Mouse (Mus musculus) C2C12 (cell line): ENCODE measurements around the gene Lsamp. TPM values are rescaled to one million over a fixed set of nuclear protein-coding genes. Genes with fewer than 3 reads are reported as not detected.

Experiments
- H3K27me3 ChIP-seq: one replicate; pipeline ENCODE4 v1.6.1; 2011; ENCODE audit not compliant: control insufficient read depth, insufficient read depth, insufficient read length
- H3K36me3 ChIP-seq: one replicate; pipeline ENCODE4 v1.6.1; 2011; ENCODE audit not compliant: control insufficient read depth, insufficient read depth
- H3K4me3 ChIP-seq: one replicate; pipeline ENCODE4 v1.5.1; 2011; ENCODE audit warnings: mild to moderate bottlenecking, control low read depth; ENCODE audit not compliant: poor library complexity, insufficient read depth, severe bottlenecking
- H3K79me2 ChIP-seq: one replicate; pipeline ENCODE4 v1.6.1; 2011; ENCODE audit not compliant: control insufficient read depth, insufficient read depth
- H3K79me3 ChIP-seq: one replicate; pipeline ENCODE4 v1.6.1; 2011; ENCODE audit warnings: low read depth, control low read depth
- H3ac ChIP-seq: one replicate; pipeline ENCODE3; 2011; ENCODE audit warnings: low read depth; ENCODE audit not compliant: control insufficient read depth, insufficient read length
- CEBPB ChIP-seq: IDR thresholded peaks from one replicate; pipeline ENCODE4 v1.6.1; 2011; ENCODE audit warnings: low read depth, mild to moderate bottlenecking, control low read depth, moderate library complexity
- CTCF ChIP-seq: IDR thresholded peaks from one replicate; pipeline ENCODE4 v1.5.1; 2011; ENCODE audit not compliant: control insufficient read depth, insufficient read depth, insufficient read length
- FOSL1 ChIP-seq: IDR thresholded peaks from one replicate; pipeline ENCODE4 v1.8.0; 2011; ENCODE audit warnings: mild to moderate bottlenecking, low read length; ENCODE audit not compliant: poor library complexity, insufficient read depth, severe bottlenecking
- MAX ChIP-seq: IDR thresholded peaks from one replicate; pipeline ENCODE4 v1.6.1; 2011; ENCODE audit warnings: mild to moderate bottlenecking, control low read depth
- MYOD1 ChIP-seq: IDR thresholded peaks from one replicate; pipeline ENCODE4 v1.6.1; 2011; ENCODE audit warnings: low read depth; ENCODE audit not compliant: control insufficient read depth, insufficient read length
- MYOG ChIP-seq: IDR thresholded peaks from one replicate; pipeline ENCODE4 v1.6.1; 2011; ENCODE audit not compliant: control insufficient read depth, insufficient read length; ENCODE audit errors: extremely low read depth
- USF1 ChIP-seq: IDR thresholded peaks from one replicate; pipeline ENCODE4 v1.6.1; 2011; ENCODE audit warnings: low read depth, mild to moderate bottlenecking, control low read depth, moderate library complexity
- polyA plus RNA-seq: library from polyadenylated mRNA; unstranded; fragments of >200 nt; fragmentation: generic; extraction: Trizol; gene quantifications from one replicate; pipeline ENCODE4 v1.2.1, GENCODE M21; 2012; ENCODE audit warnings: missing spikeins

Lsamp gene
- polyA plus RNA-seq, 1 experiment = not detected

DNA sequence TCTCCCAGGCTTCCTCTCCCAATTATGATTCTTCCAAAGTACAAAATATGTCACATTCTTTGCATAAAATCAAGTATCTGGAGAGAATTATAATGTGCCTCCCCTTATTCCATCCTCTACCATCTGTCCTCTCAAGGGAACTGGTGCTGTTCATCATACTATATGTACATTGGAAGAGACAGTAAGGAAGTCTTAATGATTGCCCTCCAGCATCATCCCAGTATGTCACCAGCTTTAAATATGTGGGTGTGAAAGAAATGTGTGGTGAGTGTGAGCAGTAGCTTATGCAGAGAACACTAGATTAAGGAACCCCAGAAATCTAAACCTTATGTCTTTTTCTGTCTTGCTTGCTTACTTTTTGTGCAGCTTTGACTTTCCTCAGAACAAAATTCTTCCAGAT lies 1050.6 kb downstream of the Lsamp start:
- TF ChIP-seq MYOG = no peak
- TF ChIP-seq CEBPB = no peak
- Histone ChIP-seq H3K4me3 (no peak overlapping the region), H3K79me2 (no peaks in the 10 kb centered on the region), H3K27me3 (no peaks in the 10 kb centered on the region), H3K36me3 (no peaks in the 10 kb centered on the region), H3K79me3 (no peaks in the 10 kb centered on the region), H3ac (no peak overlapping the region)

DNA sequence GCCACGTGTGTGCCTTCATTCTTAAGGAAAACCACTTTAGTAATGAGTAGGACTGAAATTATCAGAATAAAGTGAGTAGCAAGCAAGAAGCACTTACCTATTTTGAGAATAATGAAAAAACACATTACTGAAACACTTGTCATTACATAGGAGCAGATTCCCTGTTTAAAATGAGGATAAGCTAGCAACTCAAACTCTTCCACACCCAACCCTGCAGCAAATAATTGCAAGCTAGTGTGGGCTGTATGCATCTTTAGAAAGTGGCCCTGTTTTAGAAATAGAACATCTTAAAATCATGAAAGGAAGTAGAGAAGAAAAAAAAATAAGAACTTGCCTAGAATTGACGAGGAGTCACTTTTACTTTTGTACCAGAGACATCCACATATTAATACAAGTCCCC lies 1057.5 kb downstream of the Lsamp start:
- TF ChIP-seq CTCF = no peak
- H3K36me3 ChIP-seq = no peaks in the 10 kb centered on the region
- H3K27me3 ChIP-seq = no peaks in the 10 kb centered on the region
- no peaks in the 10 kb centered on the region for H3K79me3 ChIP-seq
- no peak overlapping the region for H3ac ChIP-seq
- no peaks in the 10 kb centered on the region for H3K79me2 ChIP-seq
- H3K4me3 ChIP-seq = no peak overlapping the region

DNA sequence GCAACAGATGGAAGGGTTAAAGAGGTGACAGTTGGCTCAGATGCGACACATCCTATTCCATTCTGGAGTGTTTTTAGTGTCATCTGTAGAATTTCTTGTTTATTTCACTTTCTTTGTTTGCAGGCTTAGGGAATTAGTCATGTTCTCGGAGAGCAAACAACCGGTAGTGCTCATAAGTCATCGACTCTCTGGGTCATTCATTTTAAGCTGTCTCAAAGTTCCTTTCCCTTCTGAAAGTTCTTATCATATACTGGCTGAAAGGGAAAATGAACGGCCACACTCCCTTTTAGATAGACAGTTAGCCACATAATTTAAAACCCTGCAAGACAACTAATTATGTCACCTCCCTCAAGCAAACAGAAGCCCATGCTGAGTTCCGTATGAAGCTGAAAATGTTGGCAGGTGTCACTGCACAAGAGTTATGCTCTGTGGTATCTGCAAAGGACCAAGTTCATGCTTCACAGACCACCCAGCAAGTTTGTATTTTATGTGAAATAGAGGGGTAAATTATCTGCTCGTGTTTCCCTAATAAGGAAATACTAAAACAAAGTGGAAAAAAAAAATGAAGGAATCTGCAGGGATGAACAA lies 1079.2 kb downstream of the Lsamp start:
- no peaks in the 10 kb centered on the region for H3K79me3 ChIP-seq
- no peaks in the 10 kb centered on the region for H3K27me3 ChIP-seq

DNA sequence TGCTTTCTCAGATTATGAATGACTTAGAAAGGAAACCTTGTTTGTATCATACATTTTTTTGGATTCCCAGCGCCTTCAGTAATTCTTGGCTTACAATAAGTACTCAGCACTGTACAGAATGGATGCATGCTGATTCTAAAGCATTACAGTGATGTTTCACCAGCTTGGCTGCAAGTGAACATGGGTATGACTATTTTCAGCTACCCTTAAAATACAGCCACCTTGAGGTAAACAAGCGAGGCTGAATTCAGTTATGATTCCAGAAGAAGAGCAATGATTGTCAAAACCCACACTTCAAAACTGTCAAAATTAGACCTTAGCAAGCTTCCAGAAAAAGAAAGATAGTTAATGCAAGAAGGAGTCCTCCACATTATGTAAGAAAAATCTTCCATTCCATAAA lies 1089.3 kb downstream of the Lsamp start:
- H3ac ChIP-seq = no peak overlapping the region
- TF ChIP-seq MYOG (no peak), MYOD1 (no peak), CEBPB (no peak), MAX (no peak), USF1 (no peak), FOSL1 (no peak), CTCF (no peak)

More for the DNA sequence above, 1079.2 kb downstream of the Lsamp start:
- no peak for TF ChIP-seq CEBPB
- no peak overlapping the region for H3ac ChIP-seq
- H3K36me3 ChIP-seq = no peaks in the 10 kb centered on the region
- no peaks in the 10 kb centered on the region for H3K79me2 ChIP-seq
- no peak overlapping the region for H3K4me3 ChIP-seq

DNA sequence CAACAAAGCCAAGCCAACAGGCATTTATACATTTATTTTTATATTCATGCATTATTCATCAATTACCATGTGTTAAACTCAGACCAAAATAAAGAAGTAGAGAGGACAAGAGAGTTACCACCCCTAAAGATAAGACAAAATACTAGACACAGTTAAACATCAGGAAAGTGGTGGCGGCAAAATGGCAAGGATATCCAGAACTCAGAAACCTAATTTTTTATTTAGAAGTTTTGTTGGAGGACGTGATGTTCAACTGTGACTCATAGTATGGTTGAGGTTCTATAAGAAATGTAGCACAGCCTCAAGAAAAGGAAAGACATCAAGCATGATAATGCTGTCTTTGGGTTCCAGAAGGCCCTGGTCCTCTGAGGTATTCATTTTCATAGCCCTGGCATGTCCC lies 1104.5 kb downstream of the Lsamp start:
- Histone ChIP-seq H3K27me3 (no peaks in the 10 kb centered on the region), H3K79me3 (no peaks in the 10 kb centered on the region), H3K36me3 (no peaks in the 10 kb centered on the region), H3K4me3 (no peak overlapping the region), H3ac (no peak overlapping the region), H3K79me2 (no peaks in the 10 kb centered on the region)
- TF ChIP-seq MAX (no peak), MYOG (no peak), CTCF (no peak), FOSL1 (no peak), USF1 (no peak), CEBPB (no peak), MYOD1 (no peak)

More for the DNA sequence above, 1089.3 kb downstream of the Lsamp start:
- Histone ChIP-seq H3K79me3 (no peaks in the 10 kb centered on the region), H3K27me3 (no peaks in the 10 kb centered on the region), H3K79me2 (no peaks in the 10 kb centered on the region), H3K4me3 (no peak overlapping the region), H3K36me3 (no peaks in the 10 kb centered on the region)

DNA sequence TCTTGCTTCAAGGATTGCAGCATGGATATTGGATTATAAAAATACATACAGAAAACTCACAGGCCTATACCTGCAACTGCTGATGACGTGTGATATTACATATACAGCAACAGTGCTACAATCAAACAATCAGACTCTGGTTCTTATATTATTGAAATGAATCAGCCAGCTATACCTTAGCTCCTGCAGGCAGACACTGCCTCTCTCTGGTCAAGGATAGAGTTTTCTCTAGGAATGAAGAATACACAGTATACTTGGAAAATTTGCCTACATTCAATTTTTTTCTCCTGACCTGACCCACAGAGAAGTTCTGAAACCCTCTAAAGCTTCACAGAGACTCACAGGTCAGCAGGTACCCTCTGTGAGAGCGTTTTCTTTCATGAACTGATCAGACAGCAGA lies 1105.9 kb downstream of the Lsamp start:
- Histone ChIP-seq H3K79me3 (no peaks in the 10 kb centered on the region), H3K79me2 (no peaks in the 10 kb centered on the region), H3ac (no peak overlapping the region), H3K4me3 (no peak overlapping the region), H3K36me3 (no peaks in the 10 kb centered on the region), H3K27me3 (no peaks in the 10 kb centered on the region)
- TF ChIP-seq CEBPB = no peak
- no peak for TF ChIP-seq MYOD1
- no peak for TF ChIP-seq FOSL1
- TF ChIP-seq MAX = no peak
- TF ChIP-seq MYOG = no peak
- no peak for TF ChIP-seq USF1
- no peak for TF ChIP-seq CTCF
